In genomic region chr14:105922427-105922826, GRCm38 (mm10) we compare ENCODE assay signal across 10 mouse cellular contexts. TPM values are rescaled to one million over a fixed set of nuclear protein-coding genes. Genes with fewer than 3 reads are reported as not detected.
DNase-seq lines count a peak whose midpoint lies in the region; ATAC-seq and TF ChIP-seq lines count a peak whose summit lies in the region.
"Had no signal": no experiment of that assay in that cellular context is flagged by ENCODE, and none has a peak within 500 bp of the region (broad histone marks: within the 10 kb centered on the region; RNA-seq: fewer than 3 reads in every experiment).

No protein-coding gene starts in this region.

- no peaks in the 10 kb centered on the region for H3K79me2 ChIP-seq in heart, adult 2 months (replicated peaks; ENCODE audit: control insufficient read depth, insufficient read depth, low read length)

- TF ChIP-seq EP300 in heart, adult 2 months (IDR thresholded peaks at IDR 0.05; ENCODE audit: insufficient read depth, low read depth, low read length), result no peak

- WGBS in heart, embryonic 13.5 days, result 23% methylated on average over 5 of the region's 5 CpGs
- 41% methylated on average over 5 of the region's 5 CpGs for WGBS in heart, adult 2 months
- WGBS in lung, embryonic 15.5 days, result 18% methylated on average over 5 of the region's 5 CpGs
- 36% methylated on average over 5 of the region's 5 CpGs for WGBS in embryonic facial prominence, embryonic 10.5 days

- no peaks in the 10 kb centered on the region for H3K9me3 ChIP-seq in heart, embryonic 13.5 days
- no peaks in the 10 kb centered on the region for H3K9me3 ChIP-seq in lung, embryonic 15.5 days
- H3K9me3 ChIP-seq in embryonic facial prominence, embryonic 10.5 days, result no peaks in the 10 kb centered on the region
- H3K9me3 ChIP-seq: embryonic facial prominence, embryonic 15.5 days had no signal

- H3K4me1 ChIP-seq in heart, embryonic 13.5 days, result peaks cover 35% of the 10 kb centered on the region
- 0 out of 2 replicates have a peak, but pooled peaks cover 1% of the 10 kb centered on the region for H3K4me1 ChIP-seq in heart, adult 2 months (ENCODE audit: control insufficient read depth, insufficient read depth, low read length)
- peaks cover 27% of the 10 kb centered on the region for H3K4me1 ChIP-seq in lung, embryonic 15.5 days
- H3K4me1 ChIP-seq in embryonic facial prominence, embryonic 10.5 days, result peaks cover 36% of the 10 kb centered on the region

- H3K9ac ChIP-seq in heart, embryonic 13.5 days, result no peak overlapping the region
- no peak overlapping the region for H3K9ac ChIP-seq in heart, adult 2 months (ENCODE audit: low read depth, low read length)
- no peak overlapping the region for H3K9ac ChIP-seq in lung, embryonic 15.5 days
- H3K9ac ChIP-seq: embryonic facial prominence, embryonic 15.5 days had no signal

- H3K27me3 ChIP-seq in heart, embryonic 13.5 days (replicated peaks), result no peaks in the 10 kb centered on the region
- H3K27me3 ChIP-seq in heart, adult 2 months (ENCODE audit: control insufficient read depth, insufficient read depth, low read length), result no peaks in the 10 kb centered on the region
- H3K27me3 ChIP-seq in lung, embryonic 15.5 days, result no peaks in the 10 kb centered on the region
- peaks cover 7% of the 10 kb centered on the region; the same call in 1 of the 2 replicates for H3K27me3 ChIP-seq in embryonic facial prominence, embryonic 10.5 days (replicated peaks; ENCODE audit: low read depth, poor library complexity, severe bottlenecking)
- H3K27me3 ChIP-seq: embryonic facial prominence, embryonic 15.5 days had no signal

- no peak overlapping the region for H3K4me3 ChIP-seq in heart, embryonic 13.5 days
- no peak overlapping the region for H3K4me3 ChIP-seq in heart, adult 2 months
- no peak overlapping the region for H3K4me3 ChIP-seq in lung, embryonic 15.5 days
- H3K4me3 ChIP-seq in embryonic facial prominence, embryonic 10.5 days, result no peak overlapping the region
- H3K4me3 ChIP-seq: embryonic facial prominence, embryonic 15.5 days; layer of hippocampus, adult 2 months had no signal

- intact Hi-C loops in heart, adult 2 months (cut with DNase I), result no loop called here

- no peak for ATAC-seq in heart, embryonic 13.5 days (ENCODE audit: extremely low read depth, insufficient number of reproducible peaks, low FRiP score, low TSS enrichment)
- ATAC-seq in lung, embryonic 15.5 days (ENCODE audit: borderline replicate concordance, extremely low read depth, low FRiP score, low TSS enrichment), result peak; percentile 4; the same call in 1 of the 2 replicates

- H3K4me2 ChIP-seq in heart, embryonic 13.5 days, result no peak overlapping the region
- no peak overlapping the region for H3K4me2 ChIP-seq in lung, embryonic 15.5 days
- H3K4me2 ChIP-seq: embryonic facial prominence, embryonic 15.5 days had no signal

- no peak for TF ChIP-seq POLR2A in heart, adult 2 months (IDR thresholded peaks at IDR 0.05; ENCODE audit: insufficient read depth, low read depth, low read length)

- no peak for DNase-seq in heart, adult 2 months
- DNase-seq in lung, postnatal 14 days, result no peak
- DNase-seq in embryonic facial prominence, embryonic 10.5 days (ENCODE audit: low spot score), result no peak
- peak; percentile 19 for DNase-seq in retina, postnatal 1 day
- DNase-seq in right cerebral cortex, postnatal 25 days, result no peak
- no peak for DNase-seq in adrenal gland, postnatal 25 days

- no peaks in the 10 kb centered on the region for H3K36me3 ChIP-seq in heart, embryonic 13.5 days
- no peaks in the 10 kb centered on the region for H3K36me3 ChIP-seq in heart, adult 2 months (ENCODE audit: control insufficient read depth, insufficient read depth, low read length)
- no peaks in the 10 kb centered on the region for H3K36me3 ChIP-seq in lung, embryonic 15.5 days
- no peaks in the 10 kb centered on the region for H3K36me3 ChIP-seq in embryonic facial prominence, embryonic 10.5 days (replicated peaks)
- H3K36me3 ChIP-seq: embryonic facial prominence, embryonic 15.5 days had no signal

- TF ChIP-seq CTCF in heart, adult 2 months (IDR thresholded peaks at IDR 0.05), result no peak

- H3K27ac ChIP-seq in heart, embryonic 13.5 days (replicated peaks), result peak overlapping the region; percentile 68
- H3K27ac ChIP-seq in heart, adult 2 months, result no peak overlapping the region; the same call in 1 of the 2 replicates
- H3K27ac ChIP-seq in lung, embryonic 15.5 days, result peak overlapping the region; percentile 74; the same call in 1 of the 2 replicates
- peak overlapping the region; percentile 65; the same call in 1 of the 2 replicates for H3K27ac ChIP-seq in embryonic facial prominence, embryonic 10.5 days (replicated peaks)
- H3K27ac ChIP-seq: embryonic facial prominence, embryonic 15.5 days; layer of hippocampus, adult 2 months had no signal

RNA-seq across cellular contexts. Expression of gene Spry2, which starts 25.8 kb away (rescaled TPM):
- 51.3 and 59.3 TPM in 2 replicates for polyA plus RNA-seq in heart, embryonic 13.5 days (2015; fragmentation: Nextera tagmentation; extraction: Ambion mirVana)
- total RNA-seq in heart, adult 2 months (2021), result 10 to 100 TPM; 20.3 to 25.9 TPM
- polyA plus RNA-seq in heart, adult 2 months (2012; rRNA removed), result 14.8 and 21.2 TPM in 2 replicates
- 43.9 and 47.4 TPM in 2 replicates for polyA plus RNA-seq in lung, embryonic 15.5 days (2015; fragmentation: Nextera tagmentation; extraction: Ambion mirVana)
- polyA plus RNA-seq in embryonic facial prominence, embryonic 10.5 days (2016; fragmentation: Nextera tagmentation; extraction: Ambion mirVana), result 40.0 and 41.8 TPM in 2 replicates
- 33.7 and 43.4 TPM in 2 replicates for total RNA-seq in adrenal gland, postnatal 25 days (2021)
